Mouse (Mus musculus) limb, embryonic 12.5 days (tissue): ENCODE measurements around the gene Gm49403. TPM values are rescaled to one million over a fixed set of nuclear protein-coding genes. Genes with fewer than 3 reads are reported as not detected.
"Not testable (repeated sequence)": the region's sequence is repeated elsewhere in the genome, so short reads cannot be mapped to it uniquely, and the experiment has no call there.

Source experiments
- ATAC-seq: fragments of 200-750 bp; cut with Nextera tagmentation; 2 replicates; pipeline ENCODE4 v1.8.0; 2017; ENCODE audit warnings: low read depth, moderate TSS enrichment; ENCODE audit not compliant: insufficient number of reproducible peaks, insufficient read depth, low FRiP score, low TSS enrichment
- H3K27ac ChIP-seq: fragments of 300-500 bp; sonication (generic); 2 replicates; pipeline ENCODE4 v1.5.1; 2016; ENCODE audit warnings: mild to moderate bottlenecking, moderate library complexity
- H3K27me3 ChIP-seq: fragments of 300-500 bp; sonication (generic); 2 replicates; pipeline ENCODE4 v1.6.1; 2016; ENCODE audit warnings: mild to moderate bottlenecking, moderate library complexity
- H3K36me3 ChIP-seq: fragments of 300-500 bp; sonication (generic); 2 replicates; pipeline ENCODE4 v1.6.1; 2016; ENCODE audit warnings: mild to moderate bottlenecking, moderate library complexity
- H3K4me1 ChIP-seq: fragments of 300-500 bp; sonication (generic); replicated peaks from 2 replicates; pipeline ENCODE4 v1.6.1; 2016
- H3K4me2 ChIP-seq: fragments of 300-500 bp; sonication (generic); 2 replicates; pipeline ENCODE4 v1.6.1; 2016; ENCODE audit warnings: mild to moderate bottlenecking, moderate library complexity
- H3K4me3 ChIP-seq: fragments of 300-500 bp; sonication (generic); replicated peaks from 2 replicates; pipeline ENCODE4 v1.5.1; 2016; ENCODE audit warnings: mild to moderate bottlenecking
- H3K9ac ChIP-seq: fragments of 300-500 bp; sonication (generic); replicated peaks from 2 replicates; pipeline ENCODE4 v1.6.1; 2016; ENCODE audit warnings: mild to moderate bottlenecking, moderate library complexity
- H3K9me3 ChIP-seq: fragments of 300-500 bp; sonication (generic); 2 replicates; pipeline ENCODE4 v1.6.1; 2016; ENCODE audit warnings: mild to moderate bottlenecking, moderate library complexity
- WGBS: fragments of 180-500 bp; shearing (Covaris S2); methylation state at CpG from one replicate; pipeline ENCODE4 v1.1.7; 2016; 5-methylcytosine and 5-hydroxymethylcytosine counted together
- polyA plus RNA-seq: library from polyadenylated mRNA; unstranded; fragments of >200 nt; fragmentation: Nextera tagmentation; extraction: Ambion mirVana; gene quantifications from 2 replicates; pipeline ENCODE4 v1.2.1, GENCODE M21; 2016

Gm49403 gene
- polyA plus RNA-seq, 1 experiment from 2014 or later = not detected

DNA sequence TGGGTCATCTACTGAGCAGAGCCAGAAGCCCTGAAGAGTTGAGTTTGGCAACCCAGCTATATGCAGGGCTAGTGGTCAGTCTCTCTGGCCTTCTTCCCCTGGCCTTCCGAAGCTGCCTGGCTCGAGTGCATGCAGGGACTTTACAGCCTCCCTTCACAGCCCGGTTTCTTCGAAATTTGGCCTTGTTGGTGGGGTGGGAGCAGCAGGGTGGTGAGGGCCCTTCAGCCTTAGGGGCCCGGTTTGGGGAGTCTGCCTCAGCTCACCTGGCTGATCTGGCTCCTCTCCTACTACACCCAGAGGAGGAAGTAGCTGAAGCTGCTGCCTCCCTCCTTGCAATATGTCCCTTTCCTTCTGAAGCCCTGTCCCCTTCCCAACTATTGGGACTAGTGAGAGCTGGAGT, 12.5 kb downstream of the Gm49403 start:
- H3K4me3 ChIP-seq, H3K9me3 ChIP-seq, H3K27ac ChIP-seq, ATAC-seq, H3K27me3 ChIP-seq: not testable (repeated sequence)
- Histone ChIP-seq H3K36me3 (peaks cover 37% of the 10 kb centered on the region), H3K9ac (0 out of 2 replicates have a peak overlapping the region, but pooled peaks have one; percentile 63), H3K4me1 (peaks cover 32% of the 10 kb centered on the region), H3K4me2 (peak overlapping the region; percentile 15; the same call in 1 of the 2 replicates)
- WGBS = 85% methylated on average over 5 of the region's 5 CpGs

DNA sequence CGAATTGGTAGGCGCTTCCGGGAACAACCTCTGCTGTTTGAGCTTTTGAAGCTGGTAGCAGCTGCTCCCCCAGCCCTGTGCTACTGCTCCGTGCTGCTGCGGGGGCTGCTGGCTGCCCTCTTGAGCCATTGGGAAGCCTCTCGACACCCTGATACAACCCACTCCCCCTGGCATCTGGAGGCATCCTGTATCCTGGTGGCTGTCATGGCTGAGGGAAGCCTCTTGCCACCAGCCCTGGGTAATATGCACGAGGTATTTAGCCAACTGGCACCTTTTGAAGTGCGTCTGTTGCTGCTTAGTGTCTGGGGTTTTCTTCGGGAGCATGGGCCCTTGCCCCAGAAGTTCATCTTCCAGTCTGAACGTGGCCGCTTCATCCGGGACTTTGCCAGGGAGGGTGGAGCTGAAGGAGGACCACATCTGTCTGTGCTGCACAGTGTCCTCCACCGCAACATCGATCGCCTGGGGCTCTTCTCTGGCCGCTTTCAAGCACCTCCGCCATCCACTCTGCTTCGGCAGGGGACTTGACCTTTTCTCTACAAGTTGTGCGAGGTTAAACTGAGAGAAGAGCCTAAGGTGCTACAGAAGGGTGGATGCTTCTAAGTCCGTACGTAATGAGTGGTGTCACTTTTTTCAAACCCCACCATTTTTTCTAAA, 13.6 kb downstream of the Gm49403 start:
- H3K9me3 ChIP-seq, H3K27me3 ChIP-seq: not testable (repeated sequence)
- Histone ChIP-seq H3K4me2 (peak overlapping the region; percentile 80), H3K4me3 (peak overlapping the region; percentile 65), H3K9ac (peak overlapping the region; percentile 63), H3K27ac (peak overlapping the region; percentile 88), H3K4me1 (peaks cover 32% of the 10 kb centered on the region), H3K36me3 (peaks cover 44% of the 10 kb centered on the region)
- 23% methylated on average over 21 of the region's 21 CpGs for WGBS
- ATAC-seq = peak; percentile 44

DNA sequence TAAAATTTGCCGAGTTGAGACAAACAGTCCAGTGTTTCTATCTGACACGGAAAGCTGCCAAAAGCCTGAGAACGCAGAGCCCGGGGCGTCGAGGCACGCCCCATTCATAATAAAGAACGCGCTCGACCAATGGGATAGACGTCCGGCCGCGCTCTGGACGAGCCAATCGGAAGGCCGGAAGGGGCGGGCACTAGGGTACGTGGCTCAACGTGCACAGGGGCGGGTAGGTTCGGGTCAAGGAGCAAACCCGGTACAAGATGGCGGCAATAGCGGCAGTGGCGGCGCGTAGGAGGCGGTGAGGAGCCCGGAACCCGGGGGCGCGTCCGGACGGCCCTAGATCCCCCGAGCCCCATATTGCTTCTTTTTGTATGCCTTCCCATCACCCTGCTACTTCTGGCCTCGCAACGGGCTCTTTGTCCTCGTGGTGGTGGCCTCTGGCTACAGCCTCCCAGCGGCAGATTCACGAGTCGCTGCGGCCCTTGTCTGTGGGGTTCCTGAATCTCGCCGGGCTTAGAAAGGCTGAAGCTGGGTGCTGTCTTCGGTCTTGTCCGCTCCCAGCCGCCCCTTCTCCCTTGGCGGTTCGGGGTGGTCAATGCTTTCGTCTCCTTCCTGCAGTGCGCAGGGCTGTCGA, 14.2 kb downstream of the Gm49403 start, which contains the start of gene Ganab:
Gene Ganab (plus strand): TSS at position 207 of the 631 bp plus-strand sequence.
- Histone ChIP-seq H3K27ac (peak within 1 kb of the TSS; percentile 88), H3K4me1 (peaks cover 32% of the 10 kb centered on the region), H3K27me3 (no peaks in the 10 kb centered on the region), H3K9me3 (no peaks in the 10 kb centered on the region), H3K4me2 (peak within 1 kb of the TSS; percentile 80), H3K4me3 (peak within 1 kb of the TSS; percentile 65), H3K36me3 (peaks cover 49% of the 10 kb centered on the region), H3K9ac (peak within 1 kb of the TSS; percentile 86)
- WGBS = under 1% methylated on average over 53 of the region's 53 CpGs
- ATAC-seq = peak; percentile 98

DNA sequence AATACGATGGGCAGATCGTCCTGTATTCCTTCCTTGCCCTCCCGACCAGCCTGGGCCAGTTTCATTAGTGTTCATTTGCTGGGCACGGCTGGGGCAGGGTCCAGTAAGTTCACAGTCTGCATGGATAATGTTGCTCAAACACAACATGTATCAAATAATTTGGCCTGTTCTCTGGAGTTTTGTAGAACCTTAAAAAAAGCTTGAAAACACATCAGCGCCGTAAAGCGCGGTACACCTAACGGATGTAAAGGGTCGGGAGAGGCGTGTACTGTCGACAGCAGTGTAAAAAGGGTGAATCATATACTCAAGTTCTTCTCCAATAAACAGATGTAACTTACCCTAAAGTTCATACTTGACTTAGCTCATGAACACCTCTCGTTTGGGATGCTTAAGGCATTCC, 14.8 kb downstream of the Gm49403 start:
- H3K27ac ChIP-seq = peak overlapping the region; percentile 87
- peaks cover 55% of the 10 kb centered on the region for H3K36me3 ChIP-seq
- no peaks in the 10 kb centered on the region for H3K9me3 ChIP-seq
- no peaks in the 10 kb centered on the region for H3K27me3 ChIP-seq
- ATAC-seq = no peak
- peak overlapping the region; percentile 80 for H3K4me2 ChIP-seq
- peaks cover 31% of the 10 kb centered on the region for H3K4me1 ChIP-seq
- 11% methylated on average over 13 of the region's 13 CpGs for WGBS
- peak overlapping the region; percentile 86 for H3K9ac ChIP-seq
- peak overlapping the region; percentile 65 for H3K4me3 ChIP-seq

DNA sequence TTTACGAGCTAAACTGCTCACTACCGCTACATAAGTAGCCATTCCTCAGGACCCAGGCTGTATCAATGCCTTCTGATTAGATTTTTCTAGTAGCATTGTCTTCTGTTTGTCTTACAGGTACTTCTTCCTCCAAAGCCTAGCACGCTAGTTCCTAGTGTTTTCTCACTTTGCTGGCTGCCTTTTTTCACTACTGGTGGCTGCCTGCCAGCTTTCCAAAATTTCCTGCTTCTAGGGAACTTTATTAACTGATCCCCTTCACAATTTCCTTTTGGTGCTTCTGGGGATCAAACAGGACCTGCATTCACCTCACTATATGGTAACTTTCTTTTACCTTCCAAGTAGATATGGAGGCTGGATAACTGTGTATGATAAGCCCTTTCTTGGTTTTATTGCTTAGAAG, 15.3 kb downstream of the Gm49403 start:
- no peak for ATAC-seq
- 55% methylated on average over 3 of the region's 3 CpGs for WGBS
- Histone ChIP-seq H3K4me3 (peak overlapping the region; percentile 65), H3K36me3 (peaks cover 59% of the 10 kb centered on the region), H3K4me1 (peaks cover 27% of the 10 kb centered on the region), H3K9me3 (no peaks in the 10 kb centered on the region), H3K27ac (no peak overlapping the region), H3K27me3 (no peaks in the 10 kb centered on the region), H3K9ac (peak overlapping the region; percentile 86), H3K4me2 (peak overlapping the region; percentile 80)

DNA sequence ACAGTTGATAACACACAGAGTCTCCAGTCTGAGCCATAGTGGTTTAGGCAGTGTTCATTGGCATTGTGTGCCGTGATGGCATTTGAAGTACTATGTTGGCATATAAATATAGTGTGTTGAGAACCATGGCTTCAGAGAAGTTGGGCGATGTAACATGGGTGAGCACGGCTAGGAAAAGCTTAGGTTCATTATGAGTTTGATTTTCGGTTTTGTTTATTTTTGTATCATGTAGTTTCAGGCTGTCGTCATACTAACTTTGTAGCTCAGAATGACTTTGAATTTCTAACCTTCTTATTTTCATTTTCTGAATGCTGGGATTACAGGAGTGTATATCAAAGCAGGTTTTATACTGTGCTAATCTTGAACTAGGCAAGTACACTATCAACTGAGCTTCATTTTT, 19.7 kb downstream of the Gm49403 start:
- Histone ChIP-seq H3K4me1 (peaks cover 9% of the 10 kb centered on the region), H3K4me2 (no peak overlapping the region), H3K9ac (no peak overlapping the region), H3K27me3 (no peaks in the 10 kb centered on the region), H3K27ac (no peak overlapping the region), H3K36me3 (peaks cover 71% of the 10 kb centered on the region), H3K9me3 (no peaks in the 10 kb centered on the region), H3K4me3 (no peak overlapping the region)
- 94% methylated on average over 5 of the region's 5 CpGs for WGBS
- no peak for ATAC-seq

DNA sequence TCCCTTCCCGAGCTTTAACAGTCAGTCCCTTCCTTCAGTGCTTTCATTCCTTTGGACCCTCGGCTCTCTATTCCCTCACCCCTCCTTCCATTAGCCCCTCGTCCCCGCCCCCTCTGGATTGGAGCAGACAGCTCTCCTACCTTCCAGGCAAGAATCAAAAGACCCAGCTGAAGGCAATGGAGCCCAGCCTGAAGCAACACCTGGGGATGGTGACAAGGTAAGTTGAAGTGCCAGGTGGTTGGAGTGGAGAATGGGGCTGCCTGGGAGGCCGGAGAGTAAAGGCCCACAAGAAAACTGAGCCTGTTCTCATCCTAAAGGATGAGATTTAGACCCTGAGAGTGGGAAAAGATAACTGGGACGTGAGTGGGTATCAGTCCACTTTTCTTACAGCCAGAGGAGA, 24.8 kb downstream of the Gm49403 start:
- Histone ChIP-seq H3K27ac (no peak overlapping the region), H3K36me3 (peaks cover 97% of the 10 kb centered on the region), H3K9ac (no peak overlapping the region), H3K9me3 (no peaks in the 10 kb centered on the region), H3K4me1 (no peaks in the 10 kb centered on the region), H3K4me2 (no peak overlapping the region), H3K27me3 (no peaks in the 10 kb centered on the region), H3K4me3 (no peak overlapping the region)
- ATAC-seq = no peak
- 87% methylated on average over 6 of the region's 6 CpGs for WGBS

DNA sequence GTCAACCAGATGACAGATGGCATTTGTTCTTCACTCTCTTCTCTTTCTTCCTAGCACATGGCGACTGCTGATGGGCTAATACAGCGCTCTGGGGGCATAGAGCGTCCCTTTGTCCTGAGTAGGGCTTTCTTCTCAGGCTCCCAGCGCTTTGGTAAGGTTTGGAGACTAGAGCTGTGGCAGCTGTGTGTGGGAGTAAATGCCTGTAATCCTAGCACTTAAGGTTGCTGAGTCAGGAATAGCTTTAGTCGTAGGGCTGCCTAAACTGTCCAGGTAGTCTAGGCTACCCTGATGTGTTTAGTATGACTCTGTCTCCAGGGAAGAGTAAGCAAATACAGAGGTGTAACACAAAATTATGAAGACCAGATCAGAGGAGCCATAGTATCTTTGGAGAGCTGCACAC, 28.1 kb downstream of the Gm49403 start:
- H3K9ac ChIP-seq = no peak overlapping the region
- H3K4me2 ChIP-seq = no peak overlapping the region
- ATAC-seq = no peak
- peaks cover 100% of the 10 kb centered on the region for H3K36me3 ChIP-seq
- no peak overlapping the region for H3K4me3 ChIP-seq
- WGBS = 91% methylated on average over 5 of the region's 5 CpGs
- H3K27me3 ChIP-seq = no peaks in the 10 kb centered on the region
- H3K9me3 ChIP-seq = no peaks in the 10 kb centered on the region
- H3K4me1 ChIP-seq = no peaks in the 10 kb centered on the region
- no peak overlapping the region for H3K27ac ChIP-seq

DNA sequence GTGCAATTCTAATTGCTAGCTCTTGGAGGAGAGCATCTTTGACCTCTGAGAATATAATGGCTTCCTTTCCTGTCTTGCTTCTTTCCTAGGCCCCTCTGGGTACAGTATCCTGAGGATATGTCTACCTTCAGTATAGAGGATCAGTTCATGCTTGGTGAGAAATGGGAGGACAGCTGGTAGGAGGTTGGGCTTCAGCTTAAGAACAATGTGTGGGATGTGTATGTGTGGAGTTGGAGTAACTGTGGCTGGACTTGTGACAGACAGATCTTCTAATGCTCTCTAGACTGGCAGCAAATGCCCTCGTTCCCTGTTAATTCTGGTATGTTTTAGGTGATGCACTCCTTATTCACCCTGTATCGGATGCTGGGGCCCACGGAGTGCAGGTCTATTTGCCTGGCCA, 30.5 kb downstream of the Gm49403 start:
- H3K9ac ChIP-seq = no peak overlapping the region
- WGBS = 91% methylated on average over 3 of the region's 3 CpGs
- no peak overlapping the region for H3K27ac ChIP-seq
- H3K9me3 ChIP-seq = no peaks in the 10 kb centered on the region
- H3K4me2 ChIP-seq = no peak overlapping the region
- no peaks in the 10 kb centered on the region for H3K4me1 ChIP-seq
- peaks cover 80% of the 10 kb centered on the region for H3K36me3 ChIP-seq
- no peaks in the 10 kb centered on the region for H3K27me3 ChIP-seq
- ATAC-seq = no peak
- no peak overlapping the region for H3K4me3 ChIP-seq

DNA sequence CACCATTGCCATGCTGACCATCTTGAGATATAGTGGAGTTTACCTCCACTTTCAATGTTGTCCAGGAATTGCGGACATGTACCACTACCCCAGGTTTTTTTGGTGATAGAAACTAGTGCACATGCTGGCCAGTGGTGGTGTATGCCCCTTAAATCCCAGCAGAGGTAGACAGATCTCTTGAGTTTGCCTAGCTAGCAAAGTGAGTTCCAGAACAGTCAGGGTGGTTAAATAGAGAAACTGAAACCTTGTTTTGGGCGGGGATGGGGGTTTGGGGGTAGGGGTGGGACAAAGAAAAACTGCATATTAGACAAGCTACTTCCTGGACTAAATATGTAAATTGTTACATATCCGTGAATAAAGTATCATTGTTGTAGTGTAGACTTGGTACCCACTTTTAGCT, 35.3 kb downstream of the Gm49403 start:
- WGBS = 95% methylated on average over 3 of the region's 3 CpGs
- H3K4me2 ChIP-seq = no peak overlapping the region
- H3K4me3 ChIP-seq = no peak overlapping the region
- H3K27me3 ChIP-seq = no peaks in the 10 kb centered on the region
- H3K9ac ChIP-seq = no peak overlapping the region
- peaks cover 15% of the 10 kb centered on the region for H3K4me1 ChIP-seq
- peaks cover 50% of the 10 kb centered on the region for H3K36me3 ChIP-seq
- no peaks in the 10 kb centered on the region for H3K9me3 ChIP-seq
- ATAC-seq = no peak
- no peak overlapping the region for H3K27ac ChIP-seq

DNA sequence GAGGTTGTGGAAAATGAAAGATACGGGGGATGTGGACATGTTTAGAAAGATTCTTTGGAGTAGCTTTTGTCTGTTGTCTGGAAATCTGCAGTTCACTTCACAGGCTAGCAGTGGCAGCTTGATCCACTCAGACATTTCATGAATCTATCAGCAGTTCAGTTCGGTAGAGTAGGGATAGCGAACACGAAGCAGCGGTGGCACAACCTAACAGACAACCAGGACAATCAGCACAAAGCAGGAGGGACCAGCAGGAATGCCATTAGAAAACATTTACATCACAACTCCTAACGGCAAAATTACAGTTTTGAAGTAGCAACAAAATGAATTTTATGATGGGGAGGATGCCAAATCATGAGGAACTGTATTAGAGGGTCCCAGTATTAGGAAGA, 35.9 kb downstream of the Gm49403 start:
- Histone ChIP-seq H3K9me3 (no peaks in the 10 kb centered on the region), H3K4me2 (peak overlapping the region; percentile 82)

More for the DNA sequence above, 35.9 kb downstream of the Gm49403 start:
- 72% methylated on average over 6 of the region's 6 CpGs for WGBS
- no peaks in the 10 kb centered on the region for H3K27me3 ChIP-seq
- 0 out of 2 replicates have a peak overlapping the region, but pooled peaks have one; percentile 75 for H3K9ac ChIP-seq
- H3K36me3 ChIP-seq = peaks cover 43% of the 10 kb centered on the region
- peak overlapping the region; percentile 84 for H3K4me3 ChIP-seq
- peaks cover 15% of the 10 kb centered on the region for H3K4me1 ChIP-seq
- H3K27ac ChIP-seq = peak overlapping the region; percentile 90
- no peak for ATAC-seq
